Mouse (Mus musculus) spleen, postnatal 10 days (tissue): ENCODE data around the gene Lypd5.

Source experiments
- DNase-seq, 2 experiments: peaks; one replicate each; pipeline ENCODE4 v3.0.0; 2021 to 2022; ENCODE audit warnings: low spot score in 2 of 2

Gene Lypd5

DNA sequence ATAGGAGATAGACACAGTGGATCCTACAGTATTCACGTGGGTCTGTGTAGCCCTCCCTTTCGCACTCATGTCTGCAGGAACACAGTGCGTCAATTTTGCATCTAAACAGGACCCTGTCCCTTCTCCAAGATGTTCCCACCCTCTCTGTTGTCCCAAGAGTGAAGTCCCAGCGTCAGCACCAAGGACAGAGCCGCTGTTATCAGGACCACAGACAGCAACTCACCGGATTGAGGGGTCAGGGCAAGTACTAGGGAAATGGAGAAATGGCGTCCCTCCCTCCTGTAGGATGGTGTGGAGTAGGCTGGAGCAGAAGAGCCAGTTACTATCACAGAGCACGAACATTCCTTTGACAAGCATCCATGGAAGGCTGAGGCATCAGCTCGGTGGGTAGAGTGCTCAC lies 10.3 kb downstream of the Lypd5 start:
- DNase-seq = peak in 1 of 2 experiments; percentile 57

DNA sequence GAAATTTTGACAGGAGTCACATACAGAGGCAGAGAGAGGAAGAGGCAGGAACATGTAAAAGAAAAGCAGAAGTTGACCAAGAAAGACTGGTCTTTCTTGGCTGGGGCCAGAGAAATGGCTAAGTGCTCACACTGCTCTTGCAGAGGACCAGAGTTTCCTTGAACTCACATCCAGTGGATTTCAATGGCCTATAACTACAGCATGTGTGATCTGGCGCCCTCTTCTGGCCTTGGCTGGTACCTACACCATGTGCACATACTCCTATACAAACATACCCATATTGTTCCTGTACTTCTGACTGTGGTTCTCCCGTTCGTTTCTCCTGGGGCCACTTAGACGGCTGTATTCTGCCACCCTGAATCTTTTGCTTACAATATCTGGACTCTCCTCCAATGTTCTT lies 12.0 kb downstream of the Lypd5 start:
- DNase-seq = peak in 1 of 2 experiments; percentile 42

DNA sequence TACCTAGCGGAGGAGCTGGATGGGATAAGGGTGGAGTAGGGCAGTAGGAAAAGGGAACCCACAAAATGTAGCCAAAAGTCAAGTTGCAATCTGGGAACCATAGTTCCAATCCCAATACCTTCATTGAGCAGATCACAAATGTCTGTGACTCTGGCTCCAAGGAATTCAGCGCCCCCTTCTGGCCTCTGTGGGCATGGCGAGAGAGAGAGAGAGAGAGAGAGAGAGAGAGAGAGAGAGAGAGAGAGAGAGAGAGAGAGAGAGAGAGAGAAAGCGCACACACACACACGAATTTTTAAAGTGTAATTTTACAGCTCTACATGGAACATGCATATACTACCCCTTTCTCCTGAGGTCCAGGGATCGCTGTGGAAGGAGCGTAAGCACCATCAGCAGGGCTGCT lies 14.2 kb downstream of the Lypd5 start:
- DNase-seq = peak; percentile 64 to 81

DNA sequence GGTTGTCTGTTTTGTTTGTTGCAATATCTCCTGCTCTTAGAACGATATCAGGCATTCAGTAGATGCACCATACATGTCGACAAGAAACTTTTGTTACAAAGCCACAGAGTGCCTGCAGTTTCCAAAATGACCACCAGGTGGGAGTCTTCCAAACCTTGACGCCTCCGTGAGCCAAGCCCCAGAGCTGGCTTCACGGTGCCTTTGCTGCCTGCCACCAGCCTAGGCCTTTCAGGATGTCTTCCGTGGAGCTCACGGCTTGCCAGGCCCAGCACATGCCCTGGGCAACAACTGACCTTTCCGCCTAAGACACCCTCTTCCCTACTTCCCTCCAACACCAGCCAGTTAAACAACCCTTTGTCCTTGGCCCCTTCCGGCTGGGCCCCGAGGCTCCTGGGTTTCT lies 15.8 kb downstream of the Lypd5 start:
- peak; percentile 94 for DNase-seq

DNA sequence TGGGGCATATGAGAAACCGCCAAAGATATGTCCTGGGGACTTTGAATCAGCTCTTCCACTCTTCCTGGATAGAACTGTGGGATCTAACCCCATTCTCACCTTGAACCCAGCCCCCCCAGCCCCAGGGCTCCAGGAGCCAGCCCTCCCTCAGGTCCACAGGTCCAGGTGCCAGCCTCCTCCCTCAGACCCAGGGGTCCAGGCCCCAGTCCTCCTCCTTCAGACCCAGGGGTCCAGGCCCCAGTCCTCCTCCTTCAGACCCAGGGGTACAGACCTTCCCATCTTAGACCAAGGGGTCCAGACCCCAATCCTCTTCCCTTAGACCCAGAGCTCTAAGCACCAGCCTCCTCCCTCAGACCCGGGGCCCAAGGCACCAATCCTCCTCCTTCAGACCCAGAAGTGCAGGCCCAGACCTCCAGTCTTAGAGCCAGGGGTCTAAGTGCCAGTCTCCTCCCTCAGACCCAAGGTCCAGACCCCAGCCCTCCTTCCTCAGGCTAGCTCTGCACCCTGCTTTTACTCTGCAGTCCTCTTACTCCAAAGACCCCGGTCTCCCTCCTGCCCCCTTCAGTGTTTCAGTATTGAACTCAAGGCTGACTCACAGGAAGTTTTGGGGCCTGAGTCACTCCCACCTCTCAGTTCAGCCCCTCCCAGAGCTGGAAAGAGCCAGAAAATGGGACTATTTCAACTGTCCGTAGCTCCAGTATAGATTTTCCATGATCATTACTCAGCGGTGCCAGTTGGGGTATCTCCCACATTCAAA lies 16.4 kb downstream of the Lypd5 start:
- no peak for DNase-seq

DNA sequence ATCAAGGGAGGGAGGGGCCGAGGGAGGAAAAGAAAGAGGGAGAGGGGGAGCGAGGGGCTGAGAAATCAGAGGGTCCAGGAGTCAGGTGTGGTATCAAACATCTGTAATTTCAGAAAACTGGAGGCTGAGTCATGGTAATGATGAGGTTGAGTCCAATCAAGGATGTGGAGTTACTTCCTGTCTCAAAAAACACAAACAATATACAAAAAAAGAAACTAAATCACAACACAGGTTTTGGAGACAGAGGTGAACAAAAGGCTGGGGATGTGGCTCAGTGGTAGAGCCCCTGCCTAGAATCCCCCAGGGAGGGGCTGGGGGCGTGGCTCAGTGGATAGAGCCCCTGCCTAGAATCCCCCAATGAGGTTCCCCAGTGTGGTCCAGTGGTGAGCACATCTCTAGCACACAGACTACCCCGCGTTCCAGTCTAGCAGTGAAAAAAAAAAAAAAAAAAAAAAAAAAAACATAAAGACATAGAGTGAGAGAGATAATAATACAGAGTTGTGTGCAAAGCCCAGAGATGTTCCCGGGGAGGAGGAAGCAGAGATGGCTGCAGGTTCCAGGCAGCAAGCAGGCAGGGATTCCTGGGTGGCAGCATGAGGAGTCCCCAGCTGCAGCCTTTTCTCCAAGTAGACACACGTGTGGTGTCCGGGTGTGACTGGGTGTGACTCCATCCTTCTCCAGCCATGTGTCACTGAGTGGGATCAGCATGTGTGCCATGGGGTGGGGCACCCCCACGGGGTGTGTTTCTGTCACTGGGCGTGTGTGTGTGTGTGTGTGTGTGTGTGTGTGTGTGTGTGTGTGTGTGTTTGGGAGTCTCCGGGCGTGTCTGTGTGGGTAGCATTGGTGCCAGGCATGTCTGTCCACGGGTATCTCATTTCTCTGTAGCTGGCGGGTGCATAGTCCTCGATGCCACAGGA lies 18.0 kb downstream of the Lypd5 start:
- DNase-seq = peak in 1 of 2 experiments; percentile 44

DNA sequence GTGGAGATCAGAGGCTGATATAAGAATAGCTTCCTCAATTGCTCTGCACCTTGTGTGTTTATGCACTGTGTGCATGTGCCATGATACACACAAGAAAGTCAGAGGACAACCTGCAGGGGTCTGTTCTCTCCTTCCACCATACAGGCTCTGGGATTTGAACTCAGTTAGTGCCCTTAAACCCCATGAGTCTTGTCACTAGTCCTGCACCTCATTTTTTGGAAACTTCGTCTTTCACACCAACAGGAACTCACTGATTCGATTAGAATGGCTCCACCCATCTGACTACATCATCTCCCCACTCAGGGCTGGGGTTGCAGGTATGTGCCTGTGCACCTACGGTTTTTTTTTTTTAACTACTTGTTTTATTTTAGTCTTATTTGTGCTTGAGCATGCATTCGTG lies 19.2 kb downstream of the Lypd5 start:
- no peak for DNase-seq

DNA sequence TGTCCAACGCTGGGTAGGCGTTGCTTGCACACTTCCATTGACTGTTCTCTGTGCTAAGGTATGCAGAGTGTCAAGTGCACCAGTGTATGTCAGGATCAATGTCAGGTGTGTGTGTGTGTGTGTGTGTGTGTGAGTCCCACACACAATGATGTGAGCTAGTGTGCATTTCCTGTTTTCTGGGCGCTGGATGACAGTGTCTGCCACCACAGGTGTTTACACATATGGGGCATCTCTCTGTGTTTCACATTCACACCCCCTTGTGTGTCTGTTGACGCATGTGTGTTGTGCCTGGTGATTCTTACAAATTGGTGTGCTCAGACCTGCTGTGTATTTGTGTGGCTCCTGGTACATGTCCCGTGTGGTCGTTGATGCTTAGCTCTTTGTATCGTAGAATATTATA lies 19.9 kb downstream of the Lypd5 start:
- DNase-seq = no peak

DNA sequence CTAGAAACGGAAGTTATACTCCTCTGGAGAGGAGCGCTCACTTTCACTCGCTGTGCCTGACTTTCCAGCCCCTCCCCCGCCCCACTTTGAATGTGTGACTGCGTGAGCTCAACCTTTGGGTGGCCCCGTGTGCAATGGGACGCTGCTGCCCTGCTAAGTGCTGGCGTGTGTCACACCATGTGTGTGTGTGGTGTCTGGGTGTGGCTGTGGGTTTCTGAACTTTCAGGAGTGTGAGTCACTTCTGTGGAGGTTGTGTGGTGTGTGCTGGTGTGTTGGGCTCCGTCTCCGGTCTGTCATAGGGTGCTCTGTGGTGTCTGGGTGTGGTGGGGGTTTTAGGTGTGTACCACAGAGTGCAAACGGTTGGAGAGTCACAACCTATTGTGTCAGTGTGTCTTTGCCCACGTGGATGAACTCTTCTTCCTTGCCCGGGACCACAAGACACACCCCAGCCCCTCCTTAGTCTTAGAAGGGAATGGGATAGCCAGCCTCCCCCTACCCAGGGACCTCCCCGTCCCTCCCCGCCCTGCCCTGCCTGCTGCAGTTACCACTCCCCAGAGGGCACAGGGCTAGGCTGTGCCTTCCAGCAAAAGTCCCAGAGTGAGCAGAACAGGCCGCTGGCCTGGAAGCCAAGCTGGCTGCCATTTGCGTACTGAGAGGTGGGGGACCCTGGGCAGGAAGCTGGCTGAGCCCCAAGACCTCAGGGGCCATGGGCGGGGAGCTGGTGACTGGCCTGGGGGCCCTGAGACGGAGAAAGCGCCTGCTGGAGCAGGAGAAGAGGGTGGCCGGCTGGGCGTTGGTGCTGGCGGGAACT lies 20.9 kb downstream of the Lypd5 start, which contains the start of gene Kcnn4:
TSS of gene Kcnn4 (plus strand) at position 533 of the 811 bp plus-strand sequence.
- peak; percentile 73 to 81 for DNase-seq

DNA sequence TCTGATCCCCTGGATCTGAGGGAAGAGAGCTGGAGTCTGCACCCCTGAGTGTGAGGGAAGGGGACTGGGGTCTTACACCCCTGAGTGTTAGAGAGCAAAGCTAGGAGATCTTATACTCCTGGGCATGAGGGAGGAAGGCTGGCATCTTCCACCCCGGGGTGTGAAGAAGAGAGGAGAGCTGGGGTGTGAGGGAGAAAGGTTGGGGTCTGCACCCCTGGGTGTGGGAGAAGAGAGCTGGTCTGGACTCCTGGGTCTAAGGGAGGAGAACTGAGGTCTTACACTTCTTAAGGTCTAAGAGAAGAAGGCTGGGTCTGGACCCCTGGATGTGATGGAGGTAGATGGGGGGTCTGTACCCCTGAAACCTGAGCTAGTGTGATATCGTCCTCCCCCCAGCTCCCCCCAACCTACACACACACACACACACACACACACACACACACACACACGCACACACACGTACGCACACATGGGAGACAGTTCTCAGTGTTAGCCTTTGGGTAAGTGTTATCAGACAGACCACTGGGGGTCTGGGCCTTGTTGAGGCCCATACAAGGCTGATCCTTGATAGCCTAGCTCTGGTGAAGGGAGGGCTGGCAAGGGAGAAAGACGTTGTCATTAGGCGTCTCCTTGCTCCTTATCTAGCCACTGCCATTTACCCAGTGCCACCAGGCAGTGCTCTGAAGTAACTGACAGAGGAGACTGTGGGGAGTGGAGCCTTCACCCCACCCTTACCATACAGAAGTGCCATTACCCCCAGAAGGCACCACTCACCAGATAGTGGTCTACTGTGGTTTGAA lies 22.2 kb downstream of the Lypd5 start:
- DNase-seq = peak; percentile 76 to 79

DNA sequence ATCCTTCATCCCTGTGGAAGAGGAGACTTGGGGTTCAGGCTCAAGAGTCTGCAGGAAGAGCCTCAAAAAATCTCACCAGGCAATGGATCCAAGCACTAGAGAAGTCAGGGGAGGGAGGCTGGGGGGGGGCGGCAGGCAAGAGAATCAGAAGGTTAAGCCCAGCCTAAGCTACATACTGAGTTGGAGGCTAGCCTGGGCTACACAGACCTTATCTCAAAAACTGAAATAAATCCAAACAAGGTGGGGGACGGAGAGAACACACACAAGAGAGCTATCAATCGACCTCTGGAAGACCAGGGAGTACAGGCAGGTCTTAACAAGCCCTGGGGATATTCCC lies 22.8 kb downstream of the Lypd5 start:
- no peak for DNase-seq

DNA sequence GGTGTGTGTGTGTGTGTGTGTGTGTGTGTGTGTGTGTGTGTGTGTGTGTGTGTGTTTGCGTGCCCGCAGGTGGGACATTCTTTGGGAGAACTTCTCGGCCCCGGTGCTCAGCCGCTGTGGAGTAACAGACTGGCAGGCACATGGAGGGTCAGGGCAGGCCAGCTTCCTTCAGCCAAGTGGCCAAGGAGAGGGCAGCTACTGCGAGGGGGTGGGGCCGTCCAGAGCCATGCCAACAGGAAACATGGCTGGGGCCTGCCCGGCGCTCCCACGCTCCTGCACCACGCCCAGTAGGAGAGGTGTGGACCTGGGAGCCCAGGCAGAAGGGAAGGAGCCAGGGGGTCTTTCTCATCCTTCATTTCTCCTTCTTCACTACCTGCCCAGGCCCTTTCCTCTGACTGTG lies 23.3 kb downstream of the Lypd5 start:
- DNase-seq = peak; percentile 78

DNA sequence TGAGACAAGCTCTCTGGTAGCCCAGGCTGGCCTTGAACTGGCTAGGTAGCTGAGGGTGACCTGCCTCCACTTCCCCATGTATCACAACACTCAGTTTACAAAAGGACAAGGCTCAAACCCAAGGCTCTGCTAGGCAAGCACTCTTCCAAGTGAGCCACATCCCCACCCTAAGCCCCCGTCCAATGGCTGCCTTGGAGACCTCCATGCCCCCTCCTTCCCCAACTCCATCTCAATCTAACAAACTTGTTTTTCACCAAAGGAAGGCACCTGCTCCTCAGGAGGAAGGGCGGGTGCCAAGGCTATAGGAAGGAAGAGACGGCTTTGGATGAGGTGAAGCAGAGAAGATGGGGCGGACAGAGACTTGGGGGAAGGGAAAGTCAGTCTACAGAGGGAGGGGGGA lies 23.8 kb downstream of the Lypd5 start:
- peak; percentile 59 to 64 for DNase-seq

DNA sequence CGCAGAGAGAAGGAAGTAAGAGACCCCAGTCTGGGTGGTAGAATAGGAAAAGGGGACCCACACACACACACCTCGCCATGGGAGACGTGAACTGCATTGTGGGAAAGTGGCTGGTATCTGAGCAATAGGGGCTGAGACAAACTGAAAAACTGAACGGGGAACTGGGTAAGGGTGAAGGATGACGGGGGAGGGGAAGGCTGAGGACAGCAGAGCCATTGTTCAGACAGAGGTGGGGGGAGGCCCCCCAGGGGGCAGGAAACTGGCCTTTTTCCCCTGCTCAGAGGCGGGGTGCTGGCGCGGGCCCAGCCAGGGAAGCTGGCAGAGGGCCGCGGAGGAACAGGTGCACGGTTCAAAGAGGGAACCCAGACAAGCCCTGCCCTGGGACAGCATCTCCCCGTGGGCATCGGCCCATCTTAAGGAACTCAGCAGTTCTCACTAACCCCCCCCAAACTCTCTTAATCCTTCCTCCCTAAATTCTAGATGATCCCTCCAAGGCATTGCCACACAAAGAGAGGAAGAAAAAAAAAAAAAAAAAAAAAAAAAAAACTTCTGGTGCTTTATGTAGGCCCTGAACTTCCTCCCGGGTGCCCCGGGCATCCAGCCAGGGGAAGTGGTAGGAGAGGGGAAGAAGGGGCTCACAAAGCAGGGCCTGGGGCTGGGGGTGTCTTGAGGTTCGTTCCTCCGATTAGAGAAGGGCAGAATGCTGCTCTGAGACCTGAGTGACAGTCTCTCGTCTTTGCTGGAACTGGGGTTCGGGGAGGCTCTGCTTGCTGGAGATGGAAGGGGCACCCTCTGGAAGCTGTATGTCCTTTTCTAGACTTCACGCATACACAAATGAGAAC lies 24.8 kb downstream of the Lypd5 start:
- peak; percentile 78 to 81 for DNase-seq

DNA sequence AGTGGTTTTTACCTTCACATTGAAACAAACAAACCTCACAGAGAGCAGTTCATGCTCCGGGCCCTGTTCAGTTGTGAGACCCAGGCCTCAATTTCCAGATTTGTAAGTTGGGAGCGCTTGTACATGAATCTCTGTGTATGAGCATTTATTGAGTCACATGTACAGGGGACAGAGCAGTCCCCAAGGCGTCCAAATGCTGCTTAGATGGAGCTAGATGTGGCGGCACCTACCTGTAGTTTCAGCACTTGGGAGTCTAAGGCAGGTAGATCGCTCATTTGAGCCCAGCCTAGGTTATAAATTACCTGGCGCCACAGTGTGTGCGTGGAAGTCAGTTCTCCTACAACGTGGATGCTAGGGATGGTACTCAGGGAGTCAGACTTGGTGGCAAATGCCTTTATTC lies 27.5 kb downstream of the Lypd5 start:
- DNase-seq = no peak

DNA sequence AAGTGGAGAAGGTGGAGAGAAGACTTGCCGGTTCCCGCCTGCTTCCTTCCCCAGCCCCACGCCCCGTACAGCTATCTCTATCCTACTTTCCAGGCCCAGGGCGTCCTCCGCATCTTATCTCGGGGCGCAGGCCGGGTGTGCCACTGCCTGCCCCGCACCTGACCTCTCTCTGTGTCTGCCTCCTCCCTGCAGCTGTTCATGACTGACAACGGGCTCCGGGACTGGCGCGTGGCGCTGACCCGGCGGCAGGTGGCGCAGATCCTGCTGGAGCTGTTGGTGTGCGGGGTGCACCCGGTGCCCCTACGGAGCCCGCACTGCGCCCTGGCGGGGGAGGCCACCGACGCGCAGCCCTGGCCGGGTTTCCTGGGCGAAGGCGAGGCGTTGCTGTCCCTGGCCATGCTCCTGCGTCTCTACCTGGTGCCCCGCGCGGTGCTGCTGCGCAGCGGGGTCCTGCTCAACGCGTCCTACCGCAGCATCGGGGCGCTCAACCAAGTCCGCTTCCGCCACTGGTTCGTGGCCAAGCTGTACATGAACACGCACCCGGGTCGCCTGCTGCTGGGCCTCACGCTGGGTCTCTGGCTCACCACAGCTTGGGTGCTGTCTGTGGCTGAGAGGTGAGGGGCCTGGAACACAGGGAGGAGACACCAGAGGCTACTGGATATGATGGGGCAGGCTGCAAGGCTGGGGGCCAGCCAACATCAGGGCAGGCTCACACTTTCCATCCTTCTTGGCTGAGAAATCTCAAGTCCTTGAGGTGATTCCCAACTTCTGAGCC lies 28.3 kb downstream of the Lypd5 start:
- peak; percentile 89 to 95 for DNase-seq

DNA sequence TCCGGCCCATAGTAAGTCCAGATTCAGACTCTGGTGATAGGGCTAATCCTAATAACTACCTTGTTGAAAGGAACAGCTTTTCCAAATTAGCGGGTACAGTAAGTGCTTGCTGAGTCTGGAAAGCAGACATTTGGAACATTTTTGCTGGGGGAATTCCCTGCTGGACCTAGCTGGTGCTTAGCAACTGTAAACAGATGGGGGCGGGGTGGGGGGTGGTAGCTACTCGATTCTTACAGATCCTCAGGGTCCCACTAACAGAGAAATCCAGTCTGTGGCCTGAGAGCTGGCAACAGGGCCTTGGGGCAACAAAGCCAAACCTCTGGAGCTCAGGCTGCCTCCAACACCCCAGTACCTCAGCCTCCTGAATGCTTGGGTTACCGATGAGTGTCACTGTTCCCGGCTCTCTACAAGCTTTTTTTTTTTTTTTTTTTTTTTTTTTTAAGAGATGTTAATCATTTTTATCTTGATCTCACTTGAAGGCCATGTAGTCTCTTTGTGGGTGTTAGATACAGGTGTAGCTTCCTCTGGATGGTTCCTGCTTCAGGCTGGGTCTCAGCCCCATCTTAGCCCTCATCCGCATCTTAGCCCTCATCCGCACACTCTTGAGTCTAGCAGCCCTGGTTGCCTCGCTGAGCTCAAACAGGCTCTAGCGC lies 29.2 kb downstream of the Lypd5 start:
- peak in 1 of 2 experiments; percentile 28 for DNase-seq

DNA sequence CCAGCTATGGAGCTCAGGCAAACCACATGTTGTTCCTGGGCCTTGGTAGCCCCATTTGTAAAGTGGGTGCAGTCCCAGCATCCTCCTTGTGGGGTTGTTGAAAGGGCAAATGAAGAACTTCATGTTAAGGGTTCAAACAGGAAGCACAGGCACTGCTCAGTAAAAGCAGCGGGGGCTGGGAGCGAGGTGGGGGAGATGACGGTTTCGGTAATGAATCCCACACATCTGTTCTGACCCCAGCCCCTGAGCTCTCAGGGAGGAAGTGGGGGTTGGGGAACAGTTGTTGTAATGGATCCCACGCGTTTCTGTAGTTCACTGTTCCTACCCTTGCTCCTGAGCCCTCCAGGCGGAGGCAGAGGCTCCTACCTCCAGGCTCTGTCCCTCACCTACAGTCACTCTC lies 30.9 kb downstream of the Lypd5 start:
- peak in 1 of 2 experiments; percentile 60 for DNase-seq

DNA sequence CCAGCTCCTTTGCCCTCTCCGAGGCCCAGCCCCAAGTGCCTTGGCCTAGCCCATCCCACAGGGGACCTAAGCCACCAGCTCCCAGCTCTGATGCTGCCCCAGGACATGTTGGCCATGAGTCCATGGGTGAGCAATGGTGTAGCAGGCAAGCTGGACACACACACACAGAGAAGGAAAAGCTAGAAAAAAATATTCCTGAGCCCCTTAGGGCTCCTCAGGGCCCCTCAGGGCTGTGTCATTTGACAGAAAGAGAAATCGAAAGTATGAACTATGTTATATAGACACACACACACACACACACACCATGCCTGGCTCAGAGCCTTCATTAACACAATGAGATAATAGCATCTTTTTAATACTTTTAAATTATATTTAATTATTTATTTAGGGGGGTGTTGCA lies 31.4 kb downstream of the Lypd5 start:
- DNase-seq = no peak
